Mouse (Mus musculus): Measurements from ENCODE around the gene Slc35f1.

Slc35f1 gene

DNA sequence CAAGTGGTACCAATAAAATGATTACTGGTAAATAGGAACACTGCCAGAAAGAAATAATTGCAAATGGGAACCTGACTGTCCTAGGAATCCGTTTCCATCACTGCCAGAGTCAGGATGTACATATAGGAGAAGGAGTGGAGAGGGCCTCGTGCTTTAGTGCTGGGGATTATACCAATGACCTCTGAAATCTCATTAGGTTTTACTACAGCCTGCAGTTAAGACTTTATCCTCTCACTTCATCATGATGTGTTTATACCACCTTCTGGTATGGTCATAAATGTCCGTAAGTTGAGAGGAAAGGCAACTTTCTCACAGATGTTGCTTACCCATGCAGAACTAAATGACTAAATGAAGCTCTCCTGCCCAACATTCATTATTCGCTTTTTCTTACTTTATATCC, 401.2 kb downstream of the Slc35f1 start:
- no peak for DNase-seq (ENCODE audit: low read depth in 1 of 2, low spot score in 2 of 2)

DNA sequence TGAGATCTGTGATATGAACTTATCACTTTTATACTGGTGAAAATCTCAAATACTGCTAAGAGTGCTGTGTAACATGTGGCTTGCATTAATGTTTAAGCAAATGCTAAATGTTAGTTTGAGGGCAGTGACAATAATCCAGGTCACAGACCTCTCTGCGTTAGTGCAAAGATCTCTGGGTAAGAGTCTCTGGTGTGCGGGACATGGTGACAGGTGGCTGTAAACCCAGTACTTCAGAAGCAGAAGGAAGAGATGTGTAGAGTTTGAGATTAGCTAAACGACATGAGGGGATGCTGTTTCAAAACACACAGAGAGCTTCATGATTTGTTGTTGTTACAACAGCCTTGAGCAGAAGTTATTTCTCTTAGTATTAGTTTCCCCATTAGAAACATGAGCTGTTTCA, 406.1 kb downstream of the Slc35f1 start:
- no peak for DNase-seq (ENCODE audit: low read depth in 1 of 2, low spot score in 2 of 2)

DNA sequence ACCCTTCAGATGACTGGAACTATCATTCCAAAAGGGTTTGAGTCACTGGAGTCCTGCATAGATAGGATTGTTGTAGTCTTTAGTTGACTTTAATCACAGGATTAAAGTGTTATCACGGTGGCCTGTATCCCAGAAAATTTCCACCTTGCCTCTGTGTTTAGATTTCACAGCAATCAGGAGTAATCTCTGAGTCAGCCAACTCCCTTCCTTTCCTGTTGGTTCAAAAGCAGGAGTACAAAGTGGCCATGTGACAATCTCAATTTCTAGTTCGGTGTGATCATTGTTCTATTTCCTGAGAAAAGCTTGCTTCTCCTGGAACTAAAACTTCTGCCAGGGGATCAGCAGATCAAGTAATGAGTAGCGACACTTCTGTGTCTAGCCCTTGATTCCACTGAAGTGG, 410.5 kb downstream of the Slc35f1 start:
- no peak for DNase-seq (ENCODE audit: low read depth in 1 of 2, low spot score in 2 of 2)

DNA sequence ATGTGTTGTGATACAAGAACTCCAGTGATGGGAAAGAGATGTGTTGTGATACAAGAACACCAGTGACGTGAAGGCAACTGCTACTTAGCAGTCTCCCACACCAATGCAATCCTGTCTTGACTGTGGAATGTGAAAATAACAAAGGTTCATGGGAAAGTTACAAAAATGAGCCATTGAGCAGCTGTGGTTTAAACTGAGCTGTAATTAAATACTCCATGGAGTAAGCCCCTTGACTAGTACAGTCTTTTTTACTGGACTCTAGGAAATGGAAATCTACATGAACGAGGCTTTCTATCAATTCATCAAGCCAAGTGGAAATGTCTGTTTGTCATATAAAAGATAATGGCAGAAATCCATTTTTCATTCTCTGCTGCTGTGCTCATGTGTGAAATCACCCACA, 411.1 kb downstream of the Slc35f1 start:
- DNase-seq (ENCODE audit: low read depth in 1 of 2, low spot score in 2 of 2) = no peak

DNA sequence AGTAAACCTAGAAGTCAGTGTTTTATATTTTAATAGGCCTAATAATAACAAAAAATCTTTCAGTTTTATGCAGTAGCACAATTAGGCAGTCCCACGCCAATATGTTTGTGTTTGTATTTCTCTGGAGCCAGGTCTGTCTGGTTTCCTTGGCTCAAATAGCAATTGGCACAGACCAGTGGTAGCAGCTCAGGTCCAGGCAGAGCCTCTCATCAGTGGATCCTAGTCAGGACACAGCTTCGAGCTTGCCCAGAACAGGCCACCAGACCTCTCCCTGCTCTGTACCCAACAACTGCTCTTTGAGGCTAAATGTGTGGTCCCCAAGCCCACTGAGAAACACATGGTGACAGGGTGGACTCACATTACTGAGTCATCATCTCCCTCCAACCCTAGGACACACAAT, 412.1 kb downstream of the Slc35f1 start:
- no peak for DNase-seq (ENCODE audit: low read depth in 1 of 2, low spot score in 2 of 2)

DNA sequence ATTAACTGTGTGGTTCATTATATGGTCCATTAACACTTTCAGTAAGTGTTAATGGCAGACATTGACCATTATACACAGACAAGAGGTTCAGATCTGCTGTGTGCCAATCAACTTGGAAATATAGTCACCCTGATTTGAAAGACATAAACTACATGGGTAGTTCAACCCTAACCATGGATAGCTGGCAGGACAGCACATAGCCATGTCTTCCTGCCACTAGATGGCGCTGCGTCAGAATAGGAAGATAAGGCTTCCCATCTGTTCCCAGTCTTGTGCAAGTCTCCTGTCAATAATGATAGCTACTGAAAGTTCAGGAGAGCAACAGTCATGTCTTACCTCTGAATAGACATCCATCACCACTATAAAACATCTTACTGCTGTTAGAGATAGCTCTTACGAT, 424.7 kb downstream of the Slc35f1 start:
- DNase-seq (ENCODE audit: low read depth in 1 of 2, low spot score in 2 of 2) = no peak

DNA sequence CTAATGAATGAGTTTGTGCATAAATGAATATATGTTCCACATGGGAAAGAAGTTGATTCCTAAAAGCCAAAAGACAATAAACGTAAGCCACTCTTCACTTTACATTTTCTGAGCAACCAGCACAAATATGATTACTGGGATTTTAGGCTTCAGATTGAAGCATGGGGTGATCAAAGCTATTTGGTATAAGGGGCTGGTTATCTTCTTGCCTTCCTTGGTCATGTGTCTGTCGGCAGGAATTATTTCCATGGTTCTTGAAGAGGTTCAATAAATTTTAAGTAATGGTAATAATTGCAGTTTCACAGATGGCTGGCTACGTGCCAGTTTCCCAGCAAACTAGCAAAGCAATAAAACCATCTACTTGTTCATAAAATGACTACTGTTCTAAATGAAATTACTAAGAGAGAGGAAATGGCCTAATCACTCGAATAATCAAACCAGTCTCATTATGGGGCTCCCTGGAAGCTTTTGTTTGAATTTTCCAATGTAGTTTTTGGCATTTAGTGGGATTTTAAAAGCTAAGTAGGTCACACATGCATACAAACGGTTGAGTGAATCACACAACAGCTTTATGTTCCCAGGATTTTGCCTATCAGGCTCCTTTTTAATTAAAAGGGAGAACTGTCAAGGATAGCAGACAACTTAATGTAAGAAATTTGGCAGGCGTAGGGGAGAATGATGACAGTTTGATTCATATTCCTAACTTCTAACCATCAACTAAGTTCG, 425.5 kb downstream of the Slc35f1 start:
- no peak for DNase-seq (ENCODE audit: low read depth in 1 of 2, low spot score in 2 of 2)

DNA sequence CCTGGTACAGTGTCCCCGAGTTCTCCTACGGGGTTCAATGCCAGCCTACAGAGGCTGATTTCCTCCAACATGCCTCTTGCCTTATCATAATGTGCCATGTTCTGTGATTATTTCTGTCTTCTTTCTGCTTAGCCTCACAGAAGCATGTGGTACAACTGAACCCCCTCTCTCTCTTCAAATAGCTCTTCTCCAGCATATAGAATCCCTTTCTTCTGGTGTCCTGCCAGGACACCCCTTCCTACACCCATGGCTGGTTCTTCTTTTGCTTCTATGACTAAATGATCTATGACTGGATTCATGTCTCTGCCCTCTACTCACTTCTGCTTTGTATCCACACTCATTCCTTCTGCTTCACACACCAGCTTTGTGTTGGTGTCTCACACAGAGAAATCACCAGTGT, 430.3 kb downstream of the Slc35f1 start:
- no peak for DNase-seq (ENCODE audit: low read depth in 1 of 2, low spot score in 2 of 2)

DNA sequence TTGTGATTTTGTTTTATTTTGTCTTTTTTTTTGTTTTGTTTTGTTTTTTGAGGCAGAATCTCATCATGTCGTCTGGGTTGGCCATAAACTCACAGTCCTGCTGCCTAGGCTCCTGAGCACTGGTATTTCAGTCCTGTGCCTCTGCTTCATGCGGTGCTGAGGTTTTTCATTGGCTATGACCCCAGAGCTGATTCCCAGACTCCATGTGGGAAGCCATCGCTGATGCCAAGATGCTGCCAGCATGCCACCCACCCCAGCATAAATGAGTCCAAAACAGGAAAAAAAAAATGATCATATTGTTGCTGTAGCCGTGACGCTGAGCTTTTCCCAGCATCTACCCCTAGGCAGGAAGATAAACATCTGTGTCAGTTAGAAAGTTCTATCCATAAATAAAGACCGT, 434.0 kb downstream of the Slc35f1 start:
- DNase-seq (ENCODE audit: low read depth in 1 of 2, low spot score in 2 of 2) = no peak

DNA sequence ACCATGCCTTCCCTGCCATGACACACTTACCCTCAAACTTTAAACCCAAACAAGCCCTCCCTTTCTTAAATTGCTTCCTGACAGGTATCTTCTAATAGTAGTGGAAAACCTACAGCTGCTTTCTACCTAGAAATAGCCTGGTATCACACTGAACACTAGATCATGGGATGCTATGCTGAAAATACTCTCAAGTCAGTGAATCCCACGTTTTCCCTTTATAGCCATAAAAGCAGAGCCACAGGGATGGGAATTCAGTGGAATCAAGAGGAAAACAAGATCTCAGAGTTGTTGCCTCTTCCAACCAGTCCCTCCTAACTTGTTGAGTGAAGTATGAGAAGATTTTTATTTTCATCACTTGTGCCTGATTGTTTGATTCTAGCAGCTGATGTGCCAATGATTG, 442.4 kb downstream of the Slc35f1 start:
- no peak for DNase-seq (ENCODE audit: low read depth in 1 of 2, low spot score in 2 of 2)

DNA sequence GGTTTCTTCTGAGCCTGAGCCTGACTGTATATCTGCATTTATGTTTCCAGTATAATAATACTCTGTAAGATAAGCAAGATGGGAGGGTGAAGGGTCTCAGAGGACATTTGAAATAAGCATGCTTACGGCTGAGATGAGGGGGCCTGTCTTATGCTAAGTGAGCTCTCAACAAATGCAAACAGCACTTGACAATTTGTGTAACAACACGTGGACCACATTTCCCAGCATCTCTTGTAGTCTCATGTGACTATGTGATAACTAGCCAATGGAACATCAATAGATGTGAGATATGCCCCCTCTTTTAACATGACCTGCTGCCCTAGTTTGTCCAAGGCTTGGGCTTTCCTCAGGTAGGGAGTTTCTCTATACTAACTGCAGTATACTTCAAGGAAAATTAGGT, 460.0 kb downstream of the Slc35f1 start:
- no peak for DNase-seq (ENCODE audit: low read depth in 1 of 2, low spot score in 2 of 2)

DNA sequence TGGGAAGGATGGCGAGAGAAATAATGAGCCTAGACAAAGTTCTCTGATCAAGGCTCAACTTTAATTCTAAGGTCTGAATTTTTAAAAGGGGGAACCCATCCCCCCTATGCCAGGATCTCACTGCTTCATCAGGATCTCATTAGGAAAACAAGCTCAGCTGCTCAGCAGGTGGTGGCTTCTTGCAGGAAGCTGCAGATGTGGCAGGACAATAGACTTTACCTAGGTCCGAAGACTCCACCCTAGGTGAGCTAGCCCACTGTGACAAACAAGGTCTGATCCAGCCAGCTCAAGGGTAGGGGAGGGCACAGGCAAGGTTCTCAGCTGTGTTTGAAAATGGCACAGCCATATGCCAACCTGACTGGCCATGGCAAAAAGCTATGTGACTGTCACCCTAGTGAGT, 460.6 kb downstream of the Slc35f1 start:
- DNase-seq (ENCODE audit: low read depth in 1 of 2, low spot score in 2 of 2) = no peak

DNA sequence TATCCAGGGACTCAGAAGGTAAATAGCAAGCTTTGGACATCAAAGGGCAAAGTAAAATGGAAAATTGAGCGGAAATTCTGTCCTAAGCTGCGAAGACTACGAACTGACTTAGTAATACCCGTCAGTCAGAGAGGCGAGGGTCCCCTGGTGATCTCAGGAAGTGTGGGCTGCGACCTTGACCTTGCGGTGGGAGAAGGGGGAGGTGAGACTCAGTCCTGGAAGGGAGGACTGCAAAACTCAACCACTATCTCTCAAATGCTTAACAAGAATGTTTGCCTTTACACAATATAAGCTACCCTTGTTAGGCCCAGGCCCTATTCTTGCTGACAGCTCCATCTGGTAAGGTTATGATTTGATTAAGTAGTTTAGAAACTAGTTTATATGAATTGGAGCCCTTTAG, 466.0 kb downstream of the Slc35f1 start:
- DNase-seq (ENCODE audit: low read depth in 1 of 2, low spot score in 2 of 2) = no peak

DNA sequence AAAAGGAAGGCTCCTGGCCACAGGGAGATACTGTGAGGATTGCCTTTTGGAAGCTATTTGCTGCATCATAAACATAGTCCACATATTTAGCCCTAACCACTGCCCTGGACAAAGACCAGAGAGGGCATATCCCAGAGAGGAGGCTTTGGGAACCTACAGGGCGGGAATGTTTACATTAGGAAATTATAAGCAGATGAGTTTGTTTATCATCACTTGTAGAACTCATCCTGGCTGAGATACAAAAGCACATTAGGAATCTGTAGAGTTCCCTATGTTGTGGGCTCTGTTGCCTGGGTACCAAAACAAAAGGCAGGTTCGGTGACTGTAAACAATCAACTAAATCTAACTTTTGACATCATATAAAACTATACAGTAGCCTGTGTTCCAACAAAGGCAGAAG, 467.4 kb downstream of the Slc35f1 start:
- DNase-seq (ENCODE audit: low read depth in 1 of 2, low spot score in 2 of 2) = no peak

Measured in monocyte, adult 2 months (primary cell).